Mouse (Mus musculus) lung, postnatal 0 days (tissue): ENCODE measurements around the gene Klhl1.

Source experiments
- CTCF ChIP-seq: IDR thresholded peaks from 2 replicates; pipeline ENCODE4 v1.5.1; 2016; ENCODE audit warnings: antibody characterized with exemption, mild to moderate bottlenecking
- EP300 ChIP-seq: IDR thresholded peaks from 2 replicates; pipeline ENCODE4 v1.6.1; 2016; ENCODE audit warnings: antibody characterized with exemption, mild to moderate bottlenecking, control low read depth

DNA sequence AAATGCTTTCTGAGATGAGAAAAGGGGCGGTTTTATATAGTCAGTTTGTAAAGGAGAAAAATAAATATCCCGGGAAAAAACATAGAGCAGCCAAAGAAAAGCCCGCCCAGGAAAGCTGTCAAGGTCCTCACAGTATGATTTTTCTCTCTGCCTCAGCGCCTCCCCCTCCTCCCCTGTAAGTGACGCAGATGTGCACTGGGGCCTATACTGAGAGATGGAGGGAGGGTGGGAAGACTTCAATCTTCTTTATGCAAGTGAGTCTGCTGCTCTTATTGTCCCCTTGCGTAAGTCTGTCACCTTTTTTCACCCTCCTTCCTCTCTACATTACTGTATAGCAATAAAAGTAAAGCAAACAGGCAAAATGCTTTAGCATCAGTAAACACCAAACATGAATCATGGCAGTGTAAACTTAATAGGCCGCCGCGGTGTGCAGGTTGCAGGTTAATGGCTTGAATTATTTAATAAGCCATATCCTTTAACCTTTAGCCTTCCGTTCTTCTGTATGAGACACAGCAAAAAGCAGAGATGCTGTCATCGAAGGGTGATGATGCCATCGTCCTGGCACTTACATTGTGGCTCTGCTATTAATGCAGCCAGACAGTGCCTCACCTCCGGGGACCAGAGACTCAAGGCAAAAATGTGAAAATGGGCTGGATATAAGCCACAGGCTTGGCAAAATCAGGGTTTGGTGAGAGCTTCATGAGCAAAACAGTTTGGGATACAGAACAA, at the start of gene Klhl1:
- TF ChIP-seq CTCF (no peak), EP300 (no peak)
